Mouse (Mus musculus) kidney, embryonic 14.5 days (tissue): ENCODE measurements around the gene Klb. TPM values are rescaled to one million over a fixed set of nuclear protein-coding genes. Genes with fewer than 3 reads are reported as not detected.

Source experiments
- ATAC-seq: fragments of 200-750 bp; cut with Nextera tagmentation; 2 replicates; pipeline ENCODE4 v1.8.0; 2017; ENCODE audit warnings: moderate number of reproducible peaks, mild to moderate bottlenecking, moderate TSS enrichment, moderate library complexity; ENCODE audit not compliant: low FRiP score, low TSS enrichment
- H3K27ac ChIP-seq: fragments of 300-500 bp; sonication (generic); 2 replicates; pipeline ENCODE4 v1.5.1; 2014; ENCODE audit warnings: low read depth, mild to moderate bottlenecking, low read length, moderate library complexity, mixed read lengths
- H3K27me3 ChIP-seq: fragments of 300-500 bp; sonication (generic); 2 replicates; pipeline ENCODE4 v1.6.1; 2014; ENCODE audit warnings: mild to moderate bottlenecking, low read length; ENCODE audit not compliant: control insufficient read depth, insufficient read depth
- H3K36me3 ChIP-seq: fragments of 300-500 bp; sonication (generic); 2 replicates; pipeline ENCODE4 v1.6.1; 2014; ENCODE audit warnings: low read length, mixed read lengths; ENCODE audit not compliant: control insufficient read depth, insufficient read depth
- H3K4me1 ChIP-seq: fragments of 300-500 bp; sonication (generic); 2 replicates; pipeline ENCODE4 v1.6.1; 2014; ENCODE audit warnings: low read length, mixed read lengths; ENCODE audit not compliant: control insufficient read depth, insufficient read depth
- H3K4me2 ChIP-seq: fragments of 300-500 bp; sonication (generic); replicated peaks from 2 replicates; pipeline ENCODE4 v1.6.1; 2014; ENCODE audit warnings: low read depth, mild to moderate bottlenecking, low read length
- H3K4me3 ChIP-seq: fragments of 300-500 bp; sonication (generic); 2 replicates; pipeline ENCODE4 v1.5.1; 2014; ENCODE audit warnings: mild to moderate bottlenecking, low read length
- H3K9ac ChIP-seq: fragments of 300-500 bp; sonication (generic); 2 replicates; pipeline ENCODE4 v1.6.1; 2014; ENCODE audit warnings: low read depth, mild to moderate bottlenecking, low read length, moderate library complexity
- H3K9me3 ChIP-seq: fragments of 300-500 bp; sonication (generic); 2 replicates; pipeline ENCODE4 v1.6.1; 2016; ENCODE audit warnings: low read length; ENCODE audit not compliant: control insufficient read depth
- WGBS: fragments of 180-500 bp; shearing (Covaris S2); extraction: QIAGEN DNeasy Blood & Tissue Kit; methylation state at CpG from one replicate; pipeline ENCODE4 v1.1.7; 2014; 5-methylcytosine and 5-hydroxymethylcytosine counted together
- polyA plus RNA-seq: library from polyadenylated mRNA; unstranded; fragments of >200 nt; fragmentation: Nextera tagmentation; extraction: Ambion mirVana; gene quantifications from 2 replicates; pipeline ENCODE4 v1.2.1, GENCODE M21; 2014

Klb gene
- polyA plus RNA-seq, 1 experiment from 2014 or later = not detected

GRCm38 (mm10) chr5:65324758-65325355 is 23.3 kb upstream of the Klb start:
- Histone ChIP-seq H3K4me1 (peaks cover 4% of the 10 kb centered on the region; the same call in 1 of the 2 replicates), H3K9me3 (no peaks in the 10 kb centered on the region), H3K4me3 (no peak overlapping the region), H3K27me3 (no peaks in the 10 kb centered on the region), H3K9ac (no peak overlapping the region), H3K4me2 (no peak overlapping the region), H3K36me3 (no peaks in the 10 kb centered on the region; the same call in 1 of the 2 replicates), H3K27ac (no peak overlapping the region)
- no peak for ATAC-seq
- 78% methylated on average over 3 of the region's 3 CpGs for WGBS

- no peaks in the 10 kb centered on the region for H3K27me3 ChIP-seq
- H3K9me3 ChIP-seq = no peaks in the 10 kb centered on the region
- H3K4me2 ChIP-seq = no peak overlapping the region; the same call in 1 of the 2 replicates
- no peak overlapping the region for H3K9ac ChIP-seq
- ATAC-seq = no peak
- no peak overlapping the region for H3K27ac ChIP-seq
- H3K4me1 ChIP-seq = peaks cover 4% of the 10 kb centered on the region; the same call in 1 of the 2 replicates
- WGBS = 83% methylated on average over 5 of the region's 5 CpGs
- no peak overlapping the region for H3K4me3 ChIP-seq
- H3K36me3 ChIP-seq = no peaks in the 10 kb centered on the region; the same call in 1 of the 2 replicates
Observed at GRCm38 (mm10) chr5:65326212-65326611, 21.9 kb upstream of the Klb start.

- H3K4me1 ChIP-seq = peaks cover 7% of the 10 kb centered on the region; the same call in 1 of the 2 replicates
- H3K4me3 ChIP-seq = no peak overlapping the region
- no peaks in the 10 kb centered on the region for H3K9me3 ChIP-seq
- H3K27me3 ChIP-seq = no peaks in the 10 kb centered on the region
- no peak overlapping the region for H3K9ac ChIP-seq
- H3K36me3 ChIP-seq = peaks cover 3% of the 10 kb centered on the region; the same call in 1 of the 2 replicates
- WGBS = 78% methylated on average over 3 of the region's 3 CpGs
- no peak for ATAC-seq
- H3K4me2 ChIP-seq = no peak overlapping the region
- no peak overlapping the region for H3K27ac ChIP-seq
Observed at GRCm38 (mm10) chr5:65329971-65330370, 18.1 kb upstream of the Klb start.

GRCm38 (mm10) chr5:65334788-65335187 is 13.3 kb upstream of the Klb start:
- ATAC-seq = no peak
- Histone ChIP-seq H3K4me2 (peak overlapping the region; percentile 78), H3K4me1 (peaks cover 7% of the 10 kb centered on the region; the same call in 1 of the 2 replicates), H3K27ac (peak overlapping the region; percentile 85), H3K9ac (peak overlapping the region; percentile 89), H3K27me3 (no peaks in the 10 kb centered on the region), H3K9me3 (no peaks in the 10 kb centered on the region), H3K4me3 (peak overlapping the region; percentile 94), H3K36me3 (peaks cover 3% of the 10 kb centered on the region; the same call in 1 of the 2 replicates)
- 4% methylated on average over 8 of the region's 8 CpGs for WGBS

GRCm38 (mm10) chr5:65335298-65336074 is 12.6 kb upstream of the Klb start, which contains the start of gene Rfc1:
Gene Rfc1 (minus strand): TSS chr5:65335670.
- Histone ChIP-seq H3K4me3 (peak within 1 kb of the TSS; percentile 94), H3K27me3 (no peaks in the 10 kb centered on the region), H3K9ac (peak within 1 kb of the TSS; percentile 89), H3K27ac (peak within 1 kb of the TSS; percentile 85), H3K36me3 (peaks cover 3% of the 10 kb centered on the region; the same call in 1 of the 2 replicates), H3K4me1 (peaks cover 7% of the 10 kb centered on the region; the same call in 1 of the 2 replicates), H3K4me2 (peak within 1 kb of the TSS; percentile 78), H3K9me3 (no peaks in the 10 kb centered on the region)
- under 1% methylated on average over 55 of the region's 65 CpGs for WGBS
- peak; percentile 97 for ATAC-seq

DNA sequence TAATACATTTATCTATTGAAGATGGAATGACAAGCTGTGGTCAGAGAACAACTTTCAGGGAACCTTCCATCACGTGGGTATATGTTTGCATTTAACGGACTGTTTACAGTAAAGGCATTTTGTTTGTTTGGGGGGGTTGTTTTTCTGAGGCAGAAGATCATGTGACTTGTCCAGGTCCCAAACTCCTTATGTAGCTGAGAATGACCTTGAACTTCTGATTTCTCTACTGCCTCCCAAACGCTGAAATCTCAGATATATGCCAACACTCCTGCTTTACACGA is 12.1 kb upstream of the Klb start:
- ATAC-seq = peak; percentile 7; the same call in 1 of the 2 replicates
- Histone ChIP-seq H3K27ac (no peak overlapping the region), H3K4me1 (peaks cover 7% of the 10 kb centered on the region; the same call in 1 of the 2 replicates), H3K4me3 (peak overlapping the region; percentile 94), H3K4me2 (peak overlapping the region; percentile 78), H3K36me3 (peaks cover 3% of the 10 kb centered on the region; the same call in 1 of the 2 replicates), H3K27me3 (no peaks in the 10 kb centered on the region), H3K9me3 (no peaks in the 10 kb centered on the region), H3K9ac (no peak overlapping the region)
- 29% methylated on average over 4 of the region's 4 CpGs for WGBS

DNA sequence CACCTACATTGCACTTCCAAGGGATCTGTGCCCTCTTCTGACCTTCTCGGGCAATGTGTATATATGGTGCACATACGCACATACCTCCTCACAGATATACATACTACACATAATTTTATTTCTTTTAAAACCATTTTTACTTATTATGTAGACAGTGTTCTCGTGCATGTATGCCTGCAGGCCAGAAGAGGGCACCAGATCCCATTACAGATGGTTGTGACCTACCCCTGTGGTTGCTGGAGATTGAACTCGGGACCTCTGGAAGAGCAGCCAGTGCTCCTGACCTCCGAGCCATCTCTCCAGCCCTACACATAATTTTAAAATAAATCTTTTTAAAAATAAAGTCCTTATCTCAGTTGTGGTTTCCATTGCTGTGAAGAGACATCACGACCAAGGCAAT is 9.7 kb upstream of the Klb start:
- WGBS = 84% methylated on average over 6 of the region's 6 CpGs
- Histone ChIP-seq H3K27me3 (no peaks in the 10 kb centered on the region), H3K4me2 (no peak overlapping the region), H3K27ac (no peak overlapping the region), H3K9ac (no peak overlapping the region), H3K4me3 (no peak overlapping the region), H3K9me3 (no peaks in the 10 kb centered on the region), H3K4me1 (peaks cover 7% of the 10 kb centered on the region; the same call in 1 of the 2 replicates), H3K36me3 (0 out of 2 replicates have a peak, but pooled peaks cover 3% of the 10 kb centered on the region)
- ATAC-seq = no peak

DNA sequence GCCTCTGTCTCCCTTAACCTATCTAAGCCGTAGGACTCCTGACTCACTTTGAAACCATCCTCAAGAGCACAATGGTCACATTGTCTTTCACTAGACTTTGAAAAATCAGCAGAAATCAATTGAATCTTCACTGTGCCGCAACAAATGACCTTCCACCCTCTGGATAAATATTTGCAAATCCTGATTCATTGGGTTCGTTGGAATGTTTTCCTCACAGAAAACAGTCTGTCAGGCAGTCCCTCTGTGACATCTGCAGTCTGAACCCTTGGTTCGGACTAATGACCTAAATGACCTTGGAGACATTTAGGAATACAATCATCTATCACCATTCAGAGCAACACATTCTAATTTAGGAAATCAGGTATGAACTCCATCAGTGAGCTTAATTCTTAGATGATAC is 7.9 kb upstream of the Klb start:
- Histone ChIP-seq H3K27me3 (no peaks in the 10 kb centered on the region), H3K9ac (no peak overlapping the region), H3K27ac (no peak overlapping the region), H3K36me3 (no peaks in the 10 kb centered on the region), H3K4me2 (no peak overlapping the region), H3K9me3 (no peaks in the 10 kb centered on the region), H3K4me3 (no peak overlapping the region), H3K4me1 (no peaks in the 10 kb centered on the region)
- WGBS = 66% methylated on average over 4 of the region's 4 CpGs
- ATAC-seq = no peak

DNA sequence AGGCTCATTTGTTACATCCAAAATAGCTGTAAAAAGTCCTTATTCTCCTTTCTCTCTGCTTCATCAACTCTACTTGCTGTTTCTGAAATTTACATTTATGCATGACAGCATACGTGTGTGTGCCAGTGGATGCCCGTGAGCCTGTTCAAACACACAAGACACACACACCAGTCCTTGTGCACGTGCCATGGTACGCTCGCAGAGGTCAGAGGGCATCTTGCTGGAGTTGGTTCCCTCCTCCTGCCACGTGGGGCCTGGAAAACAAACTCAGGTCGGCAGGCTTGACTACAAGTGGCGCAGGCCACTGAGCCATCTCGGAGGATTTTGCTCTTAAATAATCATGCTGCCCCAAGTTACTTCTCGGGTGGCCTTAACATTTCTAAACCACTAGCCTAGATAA is 2.4 kb downstream of the Klb start:
- no peak overlapping the region for H3K27ac ChIP-seq
- no peaks in the 10 kb centered on the region for H3K4me1 ChIP-seq
- 63% methylated on average over 10 of the region's 10 CpGs for WGBS
- H3K4me2 ChIP-seq = no peak overlapping the region
- no peaks in the 10 kb centered on the region for H3K36me3 ChIP-seq
- H3K4me3 ChIP-seq = no peak overlapping the region
- no peaks in the 10 kb centered on the region for H3K9me3 ChIP-seq
- no peaks in the 10 kb centered on the region for H3K27me3 ChIP-seq
- H3K9ac ChIP-seq = no peak overlapping the region
- ATAC-seq = no peak
